Mouse (Mus musculus) heart, postnatal 0 days (tissue): ENCODE measurements at regions not wholly inside any gene's neighbourhood (a gene's known extent, or its start where the extent isn't known, plus 50 kb on each side); places are given as distances from the start of the nearest gene placed in this dataset.
A peak's percentile ranks its signal among the peaks of the same experiment; 100 is the strongest.

ENCODE experiments used
- ATAC-seq: fragments of 200-750 bp; cut with Nextera tagmentation; 2 replicates; pipeline ENCODE4 v1.8.0; 2017; ENCODE audit warnings: low read depth, moderate number of reproducible peaks, moderate library complexity; ENCODE audit not compliant: insufficient read depth
- DNase-seq: peaks from one replicate; pipeline ENCODE4 v3.0.0-alpha.2; 2016; ENCODE audit warnings: low spot score
- H3K27ac ChIP-seq: fragments of 300-500 bp; sonication (generic); 2 replicates; pipeline ENCODE4 v1.5.1; 2014; ENCODE audit warnings: low read depth, mild to moderate bottlenecking
- H3K27me3 ChIP-seq: fragments of 300-500 bp; sonication (generic); 2 replicates; pipeline ENCODE4 v1.6.1; 2014; ENCODE audit warnings: low read length, mixed read lengths; ENCODE audit not compliant: control insufficient read depth, insufficient read depth
- H3K36me3 ChIP-seq: fragments of 300-500 bp; sonication (generic); replicated peaks from 2 replicates; pipeline ENCODE4 v1.6.1; 2014; ENCODE audit warnings: low read length, mixed read lengths; ENCODE audit not compliant: control insufficient read depth, insufficient read depth
- H3K4me1 ChIP-seq: fragments of 300-500 bp; sonication (generic); 2 replicates; pipeline ENCODE4 v1.6.1; 2014; ENCODE audit warnings: antibody characterized with exemption; ENCODE audit not compliant: control insufficient read depth, insufficient read depth
- H3K4me2 ChIP-seq: fragments of 300-500 bp; sonication (generic); 2 replicates; pipeline ENCODE4 v1.6.1; 2014; ENCODE audit warnings: low read depth, mild to moderate bottlenecking, low read length, moderate library complexity
- H3K4me3 ChIP-seq: fragments of 300-500 bp; sonication (generic); 2 replicates; pipeline ENCODE4 v1.5.1; 2014; ENCODE audit warnings: low read depth, low read length
- H3K9ac ChIP-seq: fragments of 300-500 bp; sonication (generic); replicated peaks from 2 replicates; pipeline ENCODE4 v1.6.1; 2014; ENCODE audit warnings: low read depth, low read length, mixed read lengths
- H3K9me3 ChIP-seq: fragments of 300-500 bp; sonication (generic); replicated peaks from 2 replicates; pipeline ENCODE4 v1.6.1; 2016; ENCODE audit warnings: low read length; ENCODE audit not compliant: control insufficient read depth
- CTCF ChIP-seq: IDR thresholded peaks from 2 replicates; pipeline ENCODE4 v1.5.1; 2016; ENCODE audit warnings: antibody characterized with exemption, control low read depth, low read depth
- EP300 ChIP-seq: IDR thresholded peaks from 2 replicates; pipeline ENCODE4 v1.6.1; 2016; ENCODE audit warnings: antibody characterized with exemption, low read depth
- WGBS: fragments of 180-500 bp; shearing (Covaris S2); extraction: QIAGEN DNeasy Blood & Tissue Kit; methylation state at CpG from one replicate; pipeline ENCODE4 v1.1.7; 2014; 5-methylcytosine and 5-hydroxymethylcytosine counted together

DNA sequence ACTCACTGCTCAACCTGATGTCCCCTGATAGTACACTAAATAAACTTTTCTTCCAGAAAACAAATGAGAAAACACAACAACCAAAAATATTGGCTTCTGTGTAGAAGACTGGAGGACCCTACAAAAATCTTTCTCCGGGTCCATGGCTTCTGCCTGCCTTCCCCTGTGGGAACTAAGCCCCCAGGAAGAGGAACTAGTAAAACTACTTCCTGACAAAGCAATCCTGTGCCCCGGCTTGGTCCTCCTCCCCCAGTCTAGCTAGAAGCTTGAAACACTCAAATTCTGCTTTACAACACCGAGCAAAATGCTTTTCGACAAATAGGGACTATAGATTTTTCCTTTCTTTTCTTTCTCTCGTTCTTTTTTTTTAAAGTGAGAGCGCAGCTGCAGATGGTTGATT, 51.3 kb upstream of the Mki67 start:
- Histone ChIP-seq H3K9me3 (no peaks in the 10 kb centered on the region), H3K27me3 (no peaks in the 10 kb centered on the region), H3K4me1 (no peaks in the 10 kb centered on the region), H3K36me3 (no peaks in the 10 kb centered on the region), H3K27ac (no peak overlapping the region), H3K9ac (no peak overlapping the region), H3K4me2 (no peak overlapping the region), H3K4me3 (no peak overlapping the region)
- no peak for DNase-seq
- no peak for ATAC-seq
- 62% methylated on average over 6 of the region's 6 CpGs for WGBS
- TF ChIP-seq CTCF (no peak), EP300 (no peak)

DNA sequence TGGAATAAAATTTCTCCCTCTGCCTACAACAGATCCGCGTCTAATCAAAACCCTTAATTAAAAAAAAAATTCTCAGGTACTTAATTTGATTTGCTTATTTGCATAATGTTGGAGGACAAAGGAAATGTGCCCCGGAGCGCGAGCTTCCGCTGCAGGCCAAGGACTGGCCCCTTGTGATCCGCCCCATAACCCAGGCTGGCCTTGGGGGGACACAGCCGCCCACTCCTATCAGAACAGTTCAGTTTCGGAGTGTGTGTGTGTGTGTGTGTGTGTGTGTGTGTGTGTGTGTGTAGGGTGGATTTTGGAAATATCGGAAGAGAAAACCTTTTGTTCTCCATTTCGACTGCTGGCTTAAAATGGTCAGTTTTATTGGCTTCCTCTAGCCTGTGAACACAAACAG, 51.9 kb upstream of the Mki67 start:
- H3K9ac ChIP-seq = no peak overlapping the region
- H3K27me3 ChIP-seq = no peaks in the 10 kb centered on the region
- no peak overlapping the region for H3K4me3 ChIP-seq
- H3K4me2 ChIP-seq = no peak overlapping the region
- TF ChIP-seq CTCF (no peak), EP300 (no peak)
- H3K9me3 ChIP-seq = no peaks in the 10 kb centered on the region
- ATAC-seq (no peak), DNase-seq (no peak)
- no peaks in the 10 kb centered on the region for H3K4me1 ChIP-seq
- no peaks in the 10 kb centered on the region for H3K36me3 ChIP-seq
- WGBS = 90% methylated on average over 11 of the region's 11 CpGs
- no peak overlapping the region for H3K27ac ChIP-seq

DNA sequence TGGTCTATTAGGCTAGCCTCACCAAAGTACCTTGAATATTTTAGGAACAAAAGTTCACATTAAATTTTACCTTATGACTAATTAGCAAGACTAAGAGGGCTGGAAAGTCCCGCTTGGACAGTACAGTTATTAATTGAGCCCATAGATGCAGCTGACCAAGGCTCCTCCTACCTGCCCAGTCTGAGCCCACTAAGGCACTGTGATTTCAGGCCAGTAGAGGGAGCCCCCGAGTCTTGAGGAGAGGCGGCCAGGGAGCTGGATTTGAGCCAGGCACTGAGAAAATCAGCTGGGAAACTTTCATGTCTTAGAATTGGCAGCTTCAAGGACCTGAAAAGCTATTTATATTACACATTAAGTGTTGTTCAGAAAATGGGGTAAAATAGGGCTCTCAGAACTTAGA, 52.4 kb upstream of the Mki67 start:
- no peaks in the 10 kb centered on the region for H3K36me3 ChIP-seq
- no peaks in the 10 kb centered on the region for H3K4me1 ChIP-seq
- H3K27me3 ChIP-seq = no peaks in the 10 kb centered on the region
- DNase-seq = peak; percentile 82
- H3K27ac ChIP-seq = no peak overlapping the region
- 9% methylated on average over 3 of the region's 3 CpGs for WGBS
- peak; percentile 66; the same call in 1 of the 2 replicates for ATAC-seq
- H3K9me3 ChIP-seq = no peaks in the 10 kb centered on the region
- TF ChIP-seq EP300 = no peak
- peak; percentile 87 for TF ChIP-seq CTCF
- H3K9ac ChIP-seq = no peak overlapping the region
- no peak overlapping the region for H3K4me3 ChIP-seq
- no peak overlapping the region for H3K4me2 ChIP-seq

DNA sequence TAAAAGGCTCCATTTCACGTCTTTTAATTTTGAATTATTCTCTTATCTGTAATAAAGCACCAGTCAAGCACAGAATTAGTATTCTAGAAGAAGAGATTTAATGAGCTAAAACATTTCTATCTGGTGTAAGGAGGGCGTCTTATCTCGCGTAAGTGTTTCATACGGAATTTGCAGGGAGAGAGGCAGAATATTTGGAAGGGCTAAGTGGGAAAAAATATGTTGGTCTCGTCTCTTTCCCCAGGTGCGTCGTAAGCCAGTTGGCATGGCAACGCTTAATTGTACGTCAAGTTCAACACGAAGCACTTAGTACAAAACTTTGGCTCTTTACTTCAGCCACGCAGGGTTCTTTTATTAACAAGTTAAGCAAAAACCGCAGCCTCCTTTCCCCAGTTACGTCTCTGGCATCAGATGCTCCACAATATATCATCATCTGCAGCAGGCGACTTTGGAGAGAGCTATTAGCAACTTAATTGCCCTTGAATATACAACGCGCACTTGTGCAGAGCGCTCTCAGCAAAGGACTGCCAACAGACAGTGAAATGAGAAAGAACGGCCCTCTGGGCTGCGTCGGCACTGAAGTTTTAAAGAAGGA, 53.0 kb upstream of the Mki67 start:
- Histone ChIP-seq H3K4me2 (no peak overlapping the region), H3K9ac (no peak overlapping the region), H3K4me3 (no peak overlapping the region), H3K27me3 (no peaks in the 10 kb centered on the region), H3K4me1 (no peaks in the 10 kb centered on the region), H3K36me3 (no peaks in the 10 kb centered on the region), H3K9me3 (no peaks in the 10 kb centered on the region), H3K27ac (no peak overlapping the region)
- TF ChIP-seq EP300 (no peak), CTCF (no peak)
- no peak for DNase-seq
- no peak for ATAC-seq
- 74% methylated on average over 21 of the region's 21 CpGs for WGBS

DNA sequence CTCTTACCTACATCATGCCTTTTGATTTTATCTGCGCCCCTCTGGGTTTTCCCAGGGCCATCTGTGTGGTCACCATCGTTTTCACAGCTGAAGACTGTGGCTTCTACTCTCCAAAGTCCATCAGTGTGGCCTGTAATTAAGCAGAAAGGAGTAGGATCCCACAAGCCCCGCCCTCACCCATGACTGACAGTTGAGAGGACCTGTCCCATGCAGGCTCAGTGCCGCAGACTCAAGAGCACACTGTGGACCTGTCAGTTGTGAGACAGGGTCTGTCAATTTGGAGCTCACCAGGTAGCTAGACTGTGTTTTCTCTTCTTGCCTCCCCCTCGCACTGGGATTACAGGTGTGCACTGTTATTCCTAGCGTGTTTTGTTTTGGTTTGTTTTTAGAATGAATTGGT, 53.9 kb upstream of the Mki67 start:
- no peak overlapping the region for H3K9ac ChIP-seq
- WGBS = 63% methylated on average over 6 of the region's 6 CpGs
- no peak overlapping the region for H3K4me2 ChIP-seq
- no peaks in the 10 kb centered on the region for H3K9me3 ChIP-seq
- no peaks in the 10 kb centered on the region for H3K27me3 ChIP-seq
- DNase-seq (no peak), ATAC-seq (no peak)
- no peaks in the 10 kb centered on the region for H3K4me1 ChIP-seq
- H3K4me3 ChIP-seq = no peak overlapping the region
- no peaks in the 10 kb centered on the region for H3K36me3 ChIP-seq
- TF ChIP-seq CTCF (no peak), EP300 (no peak)
- H3K27ac ChIP-seq = no peak overlapping the region

DNA sequence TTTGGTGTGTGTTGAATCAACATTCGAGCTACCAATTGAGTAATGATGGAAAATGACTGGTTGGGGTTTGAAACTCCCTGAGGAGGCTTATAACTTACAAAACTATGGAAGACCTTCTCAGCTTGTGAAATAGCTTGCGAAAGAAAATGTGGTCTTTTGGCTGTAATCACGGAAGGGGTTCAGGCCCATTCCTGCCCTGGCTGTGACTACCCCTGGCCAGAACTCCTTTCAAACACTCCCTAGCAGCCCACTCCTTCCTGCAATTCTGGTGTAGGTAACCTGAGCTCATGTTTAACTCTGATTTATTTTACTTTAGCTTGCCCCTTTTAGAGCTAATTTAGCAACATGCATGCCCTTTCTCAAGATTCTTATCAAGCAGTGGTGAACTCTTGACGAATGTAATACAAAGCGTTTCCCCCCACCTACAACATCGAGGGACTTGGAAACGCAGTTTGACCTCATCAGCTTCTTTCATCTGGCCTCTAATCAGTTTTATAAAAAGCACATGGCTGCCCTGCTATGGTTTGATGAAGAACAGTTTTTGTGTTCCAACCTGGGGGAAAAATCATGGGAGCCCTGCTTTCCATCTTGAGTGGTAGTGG, 59.8 kb upstream of the Mki67 start:
- Histone ChIP-seq H3K27ac (no peak overlapping the region), H3K27me3 (no peaks in the 10 kb centered on the region), H3K4me3 (no peak overlapping the region), H3K36me3 (no peaks in the 10 kb centered on the region), H3K4me1 (no peaks in the 10 kb centered on the region), H3K9me3 (no peaks in the 10 kb centered on the region), H3K9ac (no peak overlapping the region), H3K4me2 (no peak overlapping the region)
- DNase-seq (no peak), ATAC-seq (no peak)
- 52% methylated on average over 7 of the region's 7 CpGs for WGBS
- TF ChIP-seq EP300 = no peak
- no peak for TF ChIP-seq CTCF
